ENCODE assay signal across 26 mouse cellular contexts in the genomic region with DNA sequence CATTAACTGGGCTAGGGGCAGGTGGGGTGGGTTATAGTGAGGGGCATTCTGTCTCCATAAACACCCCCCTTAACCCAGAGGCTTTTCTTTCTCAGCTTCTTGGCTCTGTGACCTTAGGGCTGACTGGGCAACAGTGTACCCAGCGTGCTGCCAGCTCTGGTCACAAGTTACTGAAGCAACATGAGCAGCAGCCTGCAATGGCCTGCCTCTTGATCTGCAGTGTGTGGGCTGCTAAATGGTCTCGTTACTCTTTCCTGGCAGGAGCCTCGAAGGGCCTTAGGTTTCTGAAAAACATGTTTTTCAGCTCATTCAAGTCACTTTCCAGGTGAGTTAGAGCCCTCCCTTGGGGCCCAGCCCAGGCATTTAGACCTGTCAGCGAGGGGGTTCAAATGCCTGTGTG. TPM values are rescaled to one million over a fixed set of nuclear protein-coding genes. Genes with fewer than 3 reads are reported as not detected.
A peak's percentile ranks its signal among the peaks of the same experiment; 100 is the strongest.
DNase-seq lines count a peak whose midpoint lies in the region; TF ChIP-seq lines count a peak whose summit lies in the region.
"Had no signal": no experiment of that assay in that cellular context is flagged by ENCODE, and none has a peak within 500 bp of the region (broad histone marks: within the 10 kb centered on the region; RNA-seq: fewer than 3 reads in every experiment).

No protein-coding gene starts in this region.

- TF ChIP-seq CTCF in testis, adult 2 months (IDR thresholded peaks at IDR 0.05; ENCODE audit: control insufficient read depth, insufficient read depth, insufficient replicate concordance, low read depth, low read length) = no peak

- H3K27me3 ChIP-seq in heart, embryonic 10.5 days (ENCODE audit: insufficient read depth, poor library complexity, severe bottlenecking) = no peaks in the 10 kb centered on the region
- no peaks in the 10 kb centered on the region for H3K27me3 ChIP-seq in testis, adult 2 months (ENCODE audit: control insufficient read depth, insufficient read depth, low read length)
- H3K27me3 ChIP-seq: forebrain, embryonic 15.5 days; hindbrain, embryonic 12.5 days; midbrain, embryonic 15.5 days; neural tube, embryonic 15.5 days had no signal

- DNase-seq in gastrocnemius, adult 18-20 months (ENCODE audit: low spot score) = peak; percentile 65
- no peak for DNase-seq in gastrocnemius, postnatal 14 days
- peak; percentile 32 for DNase-seq in heart, adult 8-10 months (ENCODE audit: low spot score)
- DNase-seq in heart, embryonic 10.5 days (ENCODE audit: low spot score) = no peak
- no peak for DNase-seq in testis, postnatal 10 days (ENCODE audit: low spot score)
- no peak for DNase-seq in lung, adult 18-20 months
- DNase-seq in left cerebral cortex, postnatal 10 days (ENCODE audit: extremely low spot score in 1 of 2, low spot score in 2 of 2) = no peak
- DNase-seq: cerebellum, adult 8-10 months; kidney, adult 18-20 months; kidney, postnatal 14 days; layer of hippocampus, postnatal 36 days; liver; lung, adult 2 months; thymus, postnatal 36 days had no signal

- 77% methylated on average over 4 of the region's 4 CpGs for WGBS in heart, embryonic 10.5 days

- no peak overlapping the region for H3K4me3 ChIP-seq in heart, embryonic 10.5 days
- H3K4me3 ChIP-seq in testis, adult 2 months (ENCODE audit: control insufficient read depth, low read depth, low read length) = peak overlapping the region; percentile 68
- H3K4me3 ChIP-seq: erythroblast, embryonic 14.5 days; forebrain, embryonic 15.5 days; hindbrain, embryonic 12.5 days; layer of hippocampus, adult 2 months; megakaryocyte, embryonic 14.5 days; midbrain, embryonic 15.5 days; neural tube, embryonic 15.5 days had no signal

- H3K36me3 ChIP-seq in heart, embryonic 10.5 days = peaks cover 9% of the 10 kb centered on the region; the same call in 1 of the 2 replicates
- H3K36me3 ChIP-seq in testis, adult 2 months (ENCODE audit: control insufficient read depth, insufficient read depth, low read length) = no peaks in the 10 kb centered on the region
- H3K36me3 ChIP-seq: midbrain, embryonic 15.5 days had no signal

- H3K27ac ChIP-seq in heart, embryonic 10.5 days = no peak overlapping the region
- H3K27ac ChIP-seq in testis, adult 2 months (ENCODE audit: control insufficient read depth, insufficient read depth, low read depth, low read length) = no peak overlapping the region
- H3K27ac ChIP-seq: forebrain, embryonic 15.5 days; hindbrain, embryonic 12.5 days; layer of hippocampus, adult 2 months; midbrain, embryonic 15.5 days; neural tube, embryonic 15.5 days had no signal

- TF ChIP-seq POLR2A in testis, adult 2 months (IDR thresholded peaks at IDR 0.05; ENCODE audit: control insufficient read depth, low read depth, low read length) = no peak

- H3K4me1 ChIP-seq in heart, embryonic 10.5 days = 0 out of 2 replicates have a peak, but pooled peaks cover 5% of the 10 kb centered on the region
- no peaks in the 10 kb centered on the region for H3K4me1 ChIP-seq in testis, adult 2 months (ENCODE audit: control insufficient read depth, insufficient read depth, low read length)
- H3K4me1 ChIP-seq: forebrain, embryonic 15.5 days; hindbrain, embryonic 12.5 days; megakaryocyte, embryonic 14.5 days; midbrain, embryonic 15.5 days; neural tube, embryonic 15.5 days had no signal

- no peaks in the 10 kb centered on the region for H3K9me3 ChIP-seq in heart, embryonic 10.5 days
- H3K9me3 ChIP-seq: forebrain, embryonic 15.5 days; G1E; hindbrain, embryonic 12.5 days; megakaryocyte, embryonic 14.5 days; midbrain, embryonic 15.5 days; neural tube, embryonic 15.5 days had no signal

- intact Hi-C loops in gastrocnemius, postnatal 14 days (cut with DNase I; ENCODE audit: low total_unique reads) = no loop called here
- intact Hi-C loops in left cerebral cortex, postnatal 10 days (cut with DNase I) = no loop called here

RNA-seq across cellular contexts. Expression of gene Adig, which starts 1.3 kb away (rescaled TPM):
- total RNA-seq in gastrocnemius, adult 18-20 months (2021) = 1 to 10 TPM; 4.0 to 5.9 TPM
- under 1 TPM in 1 of 2 experiments, not detected in 1; 0.59 TPM for total RNA-seq in gastrocnemius, postnatal 14 days (2021)
- 10 to 100 TPM in 1 of 4 experiments, 1 to 10 TPM in 3; 3.6 to 11.6 (median 6.1) TPM for total RNA-seq in heart, adult 8-10 months (2022)
- polyA plus RNA-seq in heart, embryonic 10.5 days (2016; fragmentation: Nextera tagmentation; extraction: Ambion mirVana) = not detected in 2 replicates
- 163 and 169 TPM in 2 replicates for polyA plus RNA-seq in testis, adult 2 months (2012; rRNA removed)
- total RNA-seq in left cerebral cortex, postnatal 10 days (2021) = not detected
- total RNA-seq: G1E; layer of hippocampus, adult 2 months; layer of hippocampus, postnatal 36 days; left cerebral cortex, postnatal 36 days had no signal
- polyA plus RNA-seq: activated CD4-positive, CD25-positive, alpha-beta regulatory T cell, adult 4 months; erythroblast, embryonic 14.5 days; forebrain, embryonic 15.5 days; G1E; heart, embryonic 16.5 days; hindbrain, embryonic 12.5 days; midbrain, embryonic 15.5 days; neural tube, embryonic 15.5 days had no signal

RNA-seq across cellular contexts. Expression of gene Arhgap40, which starts 8.9 kb away (rescaled TPM):
- total RNA-seq in gastrocnemius, adult 18-20 months (2021) = not detected
- total RNA-seq in gastrocnemius, postnatal 14 days (2021) = not detected
- total RNA-seq in heart, adult 8-10 months (2022) = not detected
- not detected in 2 replicates for polyA plus RNA-seq in heart, embryonic 10.5 days (2016; fragmentation: Nextera tagmentation; extraction: Ambion mirVana)
- 1.9 and 2.1 TPM in 2 replicates for polyA plus RNA-seq in testis, adult 2 months (2012; rRNA removed)
- not detected for total RNA-seq in left cerebral cortex, postnatal 10 days (2021)
- total RNA-seq: G1E; layer of hippocampus, adult 2 months; layer of hippocampus, postnatal 36 days; left cerebral cortex, postnatal 36 days had no signal
- polyA plus RNA-seq: activated CD4-positive, CD25-positive, alpha-beta regulatory T cell, adult 4 months; erythroblast, embryonic 14.5 days; G1E; heart, embryonic 16.5 days had no signal

Comparison
In these comparisons a context has a peak if more than half of its experiments do, and no peak if none do; other contexts are left out.
1. DNase-seq: peak in gastrocnemius, adult 18-20 months (single experiment) and heart, adult 8-10 months (single experiment); none in gastrocnemius, postnatal 14 days (single experiment), heart, embryonic 10.5 days (single experiment), testis, postnatal 10 days (single experiment), lung, adult 18-20 months (0 of 2) and left cerebral cortex, postnatal 10 days (0 of 2).